Comparison of ENCODE assay signal across 27 mouse cellular contexts in the genomic region with DNA sequence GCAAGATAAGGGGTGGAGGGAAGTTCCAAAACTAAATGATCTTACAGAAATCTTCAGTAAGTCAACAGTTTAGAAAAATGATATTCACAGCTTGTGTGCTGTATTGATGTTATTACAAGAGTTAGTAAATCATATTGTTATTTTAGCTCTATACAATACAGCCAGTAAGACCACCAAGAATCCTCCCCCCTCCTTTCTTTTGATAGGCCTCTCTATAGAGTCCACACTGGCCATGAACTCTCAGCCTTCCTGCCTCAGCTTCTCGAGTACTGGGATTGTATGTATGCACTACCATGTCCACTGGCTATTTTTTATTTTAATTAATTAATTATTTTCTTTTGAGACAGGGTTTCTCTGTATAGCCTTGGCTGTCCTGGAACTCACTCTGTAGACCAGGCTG. TPM values are rescaled to one million over a fixed set of nuclear protein-coding genes. Genes with fewer than 3 reads are reported as not detected.
"Had no signal": no experiment of that assay in that cellular context is flagged by ENCODE, and none has a peak within 500 bp of the region (broad histone marks: within the 10 kb centered on the region; RNA-seq: fewer than 3 reads in every experiment).

No protein-coding gene starts in this region.

- H3K9me3 ChIP-seq: embryonic facial prominence, embryonic 10.5 days; embryonic facial prominence, embryonic 12.5 days; embryonic facial prominence, embryonic 13.5 days; embryonic facial prominence, embryonic 15.5 days; forebrain, embryonic 10.5 days; forebrain, embryonic 12.5 days; forebrain, embryonic 13.5 days; forebrain, embryonic 15.5 days had no signal

- H3K4me1 ChIP-seq: embryonic facial prominence, embryonic 10.5 days; embryonic facial prominence, embryonic 12.5 days; embryonic facial prominence, embryonic 13.5 days; embryonic facial prominence, embryonic 15.5 days; forebrain, embryonic 10.5 days; forebrain, embryonic 12.5 days; forebrain, embryonic 13.5 days; forebrain, embryonic 15.5 days had no signal

- H3K36me3 ChIP-seq: embryonic facial prominence, embryonic 12.5 days had no signal

- H3K27me3 ChIP-seq: embryonic facial prominence, embryonic 12.5 days; embryonic facial prominence, embryonic 13.5 days; embryonic facial prominence, embryonic 15.5 days; forebrain, embryonic 12.5 days; forebrain, embryonic 13.5 days; forebrain, embryonic 15.5 days had no signal

- H3K9ac ChIP-seq: embryonic facial prominence, embryonic 12.5 days; embryonic facial prominence, embryonic 13.5 days; embryonic facial prominence, embryonic 15.5 days; forebrain, embryonic 12.5 days; forebrain, embryonic 13.5 days; forebrain, embryonic 15.5 days; forebrain, postnatal 0 days had no signal

- H3K4me2 ChIP-seq: embryonic facial prominence, embryonic 12.5 days; embryonic facial prominence, embryonic 13.5 days; embryonic facial prominence, embryonic 15.5 days; forebrain, embryonic 12.5 days; forebrain, embryonic 13.5 days; forebrain, embryonic 15.5 days had no signal

- H3K4me3 ChIP-seq: embryonic facial prominence, embryonic 10.5 days; embryonic facial prominence, embryonic 12.5 days; embryonic facial prominence, embryonic 13.5 days; embryonic facial prominence, embryonic 15.5 days; erythroblast, embryonic 14.5 days; forebrain, embryonic 10.5 days; forebrain, embryonic 12.5 days; forebrain, embryonic 13.5 days; forebrain, embryonic 15.5 days; gastrocnemius, adult 2 months had no signal

- H3K27ac ChIP-seq: embryonic facial prominence, embryonic 10.5 days; embryonic facial prominence, embryonic 12.5 days; embryonic facial prominence, embryonic 13.5 days; embryonic facial prominence, embryonic 15.5 days; forebrain, embryonic 10.5 days; forebrain, embryonic 12.5 days; forebrain, embryonic 13.5 days; forebrain, embryonic 15.5 days; gastrocnemius, adult 2 months had no signal

- DNase-seq: cerebellum, adult 2 months; cerebellum, adult 8-10 months; cerebellum, adult 9-10 months; cerebellum, adult 9-11 months; cerebellum, postnatal 10 days; cerebellum, postnatal 14 days; cerebellum, postnatal 25 days; cerebellum, postnatal 36 days; embryo, embryonic 11 days; forebrain, postnatal 0 days; gastrocnemius, adult 2 months; gastrocnemius, postnatal 10 days; gastrocnemius, postnatal 14 days; gastrocnemius, postnatal 25 days; gastrocnemius, postnatal 36 days; heart, adult 18-20 months had no signal

- ATAC-seq: forebrain, embryonic 13.5 days; forebrain, embryonic 14.5 days; forebrain, embryonic 15.5 days; forebrain, embryonic 16.5 days; forebrain, postnatal 0 days had no signal

RNA-seq across cellular contexts. Expression of a gene that starts 28.7 kb away (rescaled TPM):
- polyA plus RNA-seq: erythroblast, embryonic 14.5 days had no signal
